Mouse (Mus musculus) midbrain, embryonic 10.5 days (tissue): Measurements from ENCODE around the gene Gm6614. TPM values are rescaled to one million over a fixed set of nuclear protein-coding genes. Genes with fewer than 3 reads are reported as not detected.
A peak's percentile ranks its signal among the peaks of the same experiment; 100 is the strongest.
"Not testable (repeated sequence)": the region's sequence is repeated elsewhere in the genome, so short reads cannot be mapped to it uniquely, and the experiment has no call there.

ENCODE experiments used
- DNase-seq: peaks from one replicate; pipeline ENCODE4 v3.0.0-alpha.2; 2017; ENCODE audit warnings: low spot score
- H3K27ac ChIP-seq: fragments of 300-500 bp; sonication (generic); replicated peaks from 2 replicates; pipeline ENCODE4 v1.5.1; 2016; ENCODE audit warnings: mild to moderate bottlenecking
- H3K27me3 ChIP-seq: fragments of 300-500 bp; sonication (generic); 2 replicates; pipeline ENCODE4 v1.6.1; 2016; ENCODE audit warnings: low read depth, mild to moderate bottlenecking; ENCODE audit not compliant: poor library complexity, severe bottlenecking
- H3K36me3 ChIP-seq: fragments of 300-500 bp; sonication (generic); 2 replicates; pipeline ENCODE4 v1.6.1; 2016; ENCODE audit warnings: mild to moderate bottlenecking, moderate library complexity
- H3K4me1 ChIP-seq: fragments of 300-500 bp; sonication (generic); 2 replicates; pipeline ENCODE4 v1.6.1; 2016
- H3K4me3 ChIP-seq: fragments of 300-500 bp; sonication (generic); 2 replicates; pipeline ENCODE4 v1.5.1; 2016; ENCODE audit warnings: mild to moderate bottlenecking, moderate library complexity
- H3K9me3 ChIP-seq: fragments of 300-500 bp; sonication (generic); replicated peaks from 2 replicates; pipeline ENCODE4 v1.6.1; 2016; ENCODE audit warnings: mild to moderate bottlenecking
- WGBS: fragments of 180-500 bp; shearing (Covaris S2); methylation state at CpG from one replicate; pipeline ENCODE4 v1.1.7; 2016; 5-methylcytosine and 5-hydroxymethylcytosine counted together
- polyA plus RNA-seq: library from polyadenylated mRNA; unstranded; fragments of >200 nt; fragmentation: Nextera tagmentation; extraction: Ambion mirVana; gene quantifications from 2 replicates; pipeline ENCODE4 v1.2.1, GENCODE M21; 2016

Gene Gm6614
- not detected in 2 replicates for polyA plus RNA-seq

DNA sequence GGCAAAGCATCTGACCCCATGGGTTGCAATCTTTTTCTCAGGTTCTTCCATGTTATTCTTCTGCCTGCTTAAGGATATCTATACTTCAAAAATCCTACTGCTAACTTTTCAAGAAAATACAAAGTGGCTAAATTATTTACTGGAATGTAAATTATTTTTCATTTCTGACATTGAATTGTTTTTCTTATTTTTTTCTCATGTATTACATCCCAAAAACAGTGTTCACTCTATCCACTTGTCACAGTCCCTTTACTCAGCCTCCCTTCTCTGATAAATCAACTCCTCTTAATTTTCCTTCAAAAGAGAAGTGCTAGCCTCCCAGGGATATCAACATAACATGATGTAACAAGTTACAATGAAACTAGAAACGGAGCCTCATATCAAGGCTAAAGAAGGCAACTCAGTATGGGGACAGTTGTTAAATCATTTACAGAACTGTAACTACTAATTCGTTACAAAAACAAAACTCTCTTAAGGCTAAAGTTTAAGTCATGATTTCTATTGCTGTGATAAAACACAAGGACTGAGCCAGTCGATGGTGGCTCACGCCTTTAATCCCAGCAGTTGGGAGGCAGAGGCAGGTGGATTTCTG, at the start of gene Gm6614:
Gm6614 (minus strand) TSS at position 51 of the 592 bp plus-strand sequence.
- H3K9me3 ChIP-seq = no peaks in the 10 kb centered on the region
- no peaks in the 10 kb centered on the region for H3K27me3 ChIP-seq
- no peaks in the 10 kb centered on the region for H3K36me3 ChIP-seq
- 90% methylated on average over 4 of the region's 4 CpGs for WGBS
- H3K4me3 ChIP-seq = no peak within 1 kb of the TSS
- no peak within 1 kb of the TSS for H3K27ac ChIP-seq
- H3K4me1 ChIP-seq = no peaks in the 10 kb centered on the region
- DNase-seq = no peak

DNA sequence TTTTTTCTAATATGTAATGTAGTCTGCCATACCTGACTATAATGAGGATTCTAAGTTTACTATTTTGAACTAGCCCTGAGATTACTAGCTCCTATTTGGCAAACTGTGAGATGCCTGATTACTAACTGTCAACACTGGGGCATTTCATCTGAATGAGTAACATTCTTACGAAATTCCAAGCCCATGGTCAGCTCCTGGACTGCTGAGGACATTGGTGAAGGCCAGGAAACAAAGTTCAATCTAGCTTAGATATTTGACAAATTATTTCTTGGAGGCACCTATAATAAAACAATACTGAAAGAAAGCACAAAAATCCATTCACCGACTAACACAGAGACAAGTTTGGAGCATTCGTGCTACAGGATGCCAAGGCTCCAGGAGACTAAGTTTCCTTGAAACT, 47.1 kb upstream of the Gm6614 start:
- H3K27ac ChIP-seq, H3K4me1 ChIP-seq, H3K4me3 ChIP-seq, H3K9me3 ChIP-seq, DNase-seq, H3K36me3 ChIP-seq, H3K27me3 ChIP-seq: not testable (repeated sequence)
- 88% methylated on average over 3 of the region's 3 CpGs for WGBS

DNA sequence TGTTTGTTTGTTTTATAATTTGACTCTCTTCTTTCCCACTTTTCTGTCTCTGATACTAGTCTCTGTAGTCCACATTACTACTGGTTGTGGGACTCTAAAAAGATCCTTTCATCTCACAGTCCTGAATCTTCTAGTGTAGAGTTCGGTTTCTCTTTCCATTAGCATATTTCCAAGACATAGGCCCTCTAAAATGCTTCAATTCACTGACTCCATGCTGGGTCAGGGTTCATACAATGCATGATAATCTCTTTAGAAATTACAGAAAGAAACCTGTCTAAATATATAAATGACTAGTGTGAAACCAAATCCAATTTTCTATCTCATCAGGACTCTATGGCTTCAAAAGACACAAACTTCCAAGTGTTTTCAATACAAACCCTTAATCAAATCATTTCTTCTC, 36.5 kb upstream of the Gm6614 start:
- 81% methylated on average over 1 of the region's 1 CpGs for WGBS
- no peak overlapping the region for H3K27ac ChIP-seq
- 0 out of 2 replicates have a peak, but pooled peaks cover 3% of the 10 kb centered on the region for H3K9me3 ChIP-seq
- no peak overlapping the region for H3K4me3 ChIP-seq
- no peak for DNase-seq
- no peaks in the 10 kb centered on the region for H3K4me1 ChIP-seq
- H3K27me3 ChIP-seq = no peaks in the 10 kb centered on the region
- no peaks in the 10 kb centered on the region for H3K36me3 ChIP-seq

DNA sequence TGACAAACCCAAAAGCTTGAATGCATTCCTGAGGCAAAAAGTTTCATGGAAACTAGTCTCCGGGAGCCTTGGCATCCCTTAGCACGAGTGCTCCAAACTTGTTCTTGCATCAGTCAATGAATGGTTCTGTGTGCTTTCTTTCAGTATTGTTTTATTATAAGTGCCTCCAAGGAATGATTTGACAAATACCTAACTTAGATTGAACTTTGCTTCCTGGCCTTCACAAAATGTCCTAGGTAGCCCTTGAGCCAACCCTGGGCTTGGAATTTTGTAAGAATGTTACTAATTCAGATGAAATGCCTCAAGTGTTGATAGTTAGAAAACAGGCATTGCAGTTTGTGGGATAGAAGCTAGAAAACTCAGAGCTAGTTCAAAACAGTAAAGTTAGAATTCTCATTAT, 34.5 kb upstream of the Gm6614 start:
- H3K4me1 ChIP-seq = no peaks in the 10 kb centered on the region
- no peak overlapping the region for H3K4me3 ChIP-seq
- 95% methylated on average over 2 of the region's 2 CpGs for WGBS
- no peaks in the 10 kb centered on the region for H3K36me3 ChIP-seq
- no peaks in the 10 kb centered on the region for H3K27me3 ChIP-seq
- H3K9me3 ChIP-seq = 0 out of 2 replicates have a peak, but pooled peaks cover 3% of the 10 kb centered on the region
- H3K27ac ChIP-seq = no peak overlapping the region
- DNase-seq = no peak

DNA sequence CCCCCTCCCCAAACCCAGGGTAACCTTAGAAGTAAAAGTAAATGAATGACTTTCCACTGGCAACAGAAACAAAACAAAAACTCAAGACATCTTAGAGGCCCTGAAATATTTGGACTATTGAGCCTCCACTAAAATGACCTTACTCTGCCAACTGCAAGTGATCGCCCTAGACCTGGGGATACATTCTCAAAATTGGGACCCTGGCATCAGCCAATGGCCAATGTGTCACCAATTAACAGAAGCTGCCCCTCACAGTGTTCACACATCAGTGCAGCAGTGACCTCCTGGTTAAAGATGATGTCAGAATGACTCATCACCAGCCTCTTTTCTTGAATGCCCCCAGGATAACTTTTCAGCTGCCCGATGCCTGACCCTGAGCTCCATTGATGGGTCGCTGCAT, 30.7 kb upstream of the Gm6614 start:
- Histone ChIP-seq H3K27me3 (no peaks in the 10 kb centered on the region), H3K27ac (no peak overlapping the region), H3K4me1 (no peaks in the 10 kb centered on the region), H3K36me3 (no peaks in the 10 kb centered on the region), H3K9me3 (0 out of 2 replicates have a peak, but pooled peaks cover 3% of the 10 kb centered on the region), H3K4me3 (no peak overlapping the region)
- DNase-seq = no peak
- 91% methylated on average over 3 of the region's 3 CpGs for WGBS

DNA sequence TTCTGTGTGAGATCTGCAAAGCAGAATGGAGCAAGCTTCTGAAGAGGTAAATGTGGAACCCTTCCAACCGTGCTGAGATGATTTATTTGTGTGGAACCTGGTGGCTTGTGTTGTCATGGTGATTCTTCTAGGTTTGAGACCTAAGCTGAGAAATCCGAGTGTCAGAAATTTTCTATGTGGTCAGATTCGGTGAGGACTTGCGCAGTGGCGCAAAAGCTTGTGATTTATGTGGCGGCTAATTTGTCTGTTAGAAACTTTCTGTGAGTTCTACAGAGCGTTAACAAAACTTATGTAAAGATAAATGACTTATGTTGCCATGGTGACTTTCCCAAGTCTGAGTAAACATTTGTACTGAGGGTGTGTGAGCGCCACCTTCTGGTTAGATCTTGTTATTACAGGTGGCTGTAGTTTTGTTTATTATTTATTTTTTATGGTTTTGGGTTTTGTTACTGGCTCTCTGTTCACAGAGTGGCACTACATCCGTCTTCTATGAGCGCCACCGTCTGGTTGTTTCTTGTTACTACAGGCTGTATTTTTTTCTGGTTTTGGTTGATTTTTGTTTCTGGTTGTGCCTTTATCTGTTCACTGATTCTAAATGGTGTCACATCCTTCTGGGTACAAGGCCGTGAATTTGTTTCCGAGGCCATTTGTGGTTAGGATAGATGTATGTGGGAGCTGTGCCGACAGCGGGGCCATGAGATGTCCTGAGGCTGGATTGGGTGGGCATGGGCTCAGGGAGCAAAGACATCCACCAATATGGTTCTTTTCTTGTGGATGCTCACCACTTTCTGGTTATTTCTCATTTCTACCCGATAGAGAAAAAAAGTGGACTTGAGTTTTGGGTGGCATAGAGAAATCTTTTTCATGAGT, 29.3 kb upstream of the Gm6614 start:
- Histone ChIP-seq H3K9me3 (no peaks in the 10 kb centered on the region), H3K36me3 (no peaks in the 10 kb centered on the region), H3K27me3 (no peaks in the 10 kb centered on the region), H3K4me1 (no peaks in the 10 kb centered on the region), H3K4me3 (no peak overlapping the region), H3K27ac (no peak overlapping the region)
- peak; percentile 14 for DNase-seq
- 61% methylated on average over 16 of the region's 16 CpGs for WGBS

DNA sequence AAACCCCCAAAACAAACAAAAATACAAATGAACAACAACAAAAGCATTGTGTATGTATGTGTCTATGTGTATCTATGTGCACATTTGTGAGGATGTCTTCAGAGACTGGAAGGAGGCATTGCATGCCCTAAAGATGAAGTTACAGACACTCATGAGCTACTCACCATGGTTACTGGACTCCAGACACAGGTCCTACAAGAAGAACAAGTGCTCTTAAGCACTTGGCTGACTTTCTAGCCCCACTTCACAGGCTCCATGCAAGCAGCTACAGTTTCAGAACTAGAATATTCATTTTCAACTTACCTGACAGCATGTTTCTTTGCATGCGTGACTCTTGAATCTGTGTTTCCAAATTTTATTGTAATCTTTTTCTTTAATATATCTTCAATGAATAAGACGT, 24.6 kb upstream of the Gm6614 start:
- Histone ChIP-seq H3K9me3 (no peaks in the 10 kb centered on the region), H3K4me3 (no peak overlapping the region), H3K27ac (no peak overlapping the region), H3K36me3 (no peaks in the 10 kb centered on the region), H3K27me3 (no peaks in the 10 kb centered on the region), H3K4me1 (no peaks in the 10 kb centered on the region)
- WGBS = 92% methylated on average over 2 of the region's 2 CpGs
- no peak for DNase-seq

DNA sequence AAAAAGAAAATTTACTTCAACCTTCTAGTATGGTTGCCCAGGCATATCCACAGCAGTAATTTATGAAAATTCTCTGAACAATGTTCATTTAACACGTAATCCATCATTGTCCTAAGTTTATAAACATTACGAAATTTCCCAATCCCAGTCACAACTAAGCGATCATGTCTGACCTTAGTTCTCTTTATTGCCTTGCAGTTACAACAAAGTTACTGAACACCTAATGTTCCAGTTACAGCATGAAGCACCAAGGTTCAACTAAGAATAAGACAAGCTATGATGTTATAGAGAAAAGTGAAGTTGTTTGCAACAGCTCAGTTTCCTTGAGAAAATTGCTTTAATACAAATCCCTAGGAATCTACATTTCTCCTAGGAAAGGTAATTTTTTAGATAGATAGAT, 10.5 kb upstream of the Gm6614 start:
- Histone ChIP-seq H3K27ac (no peak overlapping the region), H3K27me3 (no peaks in the 10 kb centered on the region), H3K9me3 (no peaks in the 10 kb centered on the region), H3K36me3 (no peaks in the 10 kb centered on the region), H3K4me1 (no peaks in the 10 kb centered on the region), H3K4me3 (no peak overlapping the region)
- 86% methylated on average over 3 of the region's 3 CpGs for WGBS
- DNase-seq = no peak

DNA sequence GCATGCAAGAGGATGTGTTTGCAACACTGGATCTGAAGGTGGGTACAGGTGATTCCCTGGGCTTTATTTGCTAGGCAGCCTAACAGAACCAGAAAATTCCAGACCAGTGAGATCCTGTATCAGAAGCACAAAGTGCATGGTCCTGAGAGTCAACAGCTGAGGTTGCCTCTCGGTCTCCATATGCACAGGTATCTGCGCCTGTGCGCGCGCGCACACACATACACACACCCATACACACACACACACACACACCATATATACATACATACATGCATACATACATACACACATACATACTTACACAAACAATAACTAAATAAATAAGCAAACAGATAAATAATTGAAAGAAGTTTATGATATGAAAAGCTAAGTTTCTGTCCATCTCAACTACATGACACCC, 24.4 kb downstream of the Gm6614 start:
- Histone ChIP-seq H3K4me3 (no peak overlapping the region), H3K9me3 (no peaks in the 10 kb centered on the region), H3K4me1 (no peaks in the 10 kb centered on the region), H3K27ac (no peak overlapping the region), H3K36me3 (no peaks in the 10 kb centered on the region), H3K27me3 (no peaks in the 10 kb centered on the region)
- no peak for DNase-seq
- 97% methylated on average over 6 of the region's 6 CpGs for WGBS

DNA sequence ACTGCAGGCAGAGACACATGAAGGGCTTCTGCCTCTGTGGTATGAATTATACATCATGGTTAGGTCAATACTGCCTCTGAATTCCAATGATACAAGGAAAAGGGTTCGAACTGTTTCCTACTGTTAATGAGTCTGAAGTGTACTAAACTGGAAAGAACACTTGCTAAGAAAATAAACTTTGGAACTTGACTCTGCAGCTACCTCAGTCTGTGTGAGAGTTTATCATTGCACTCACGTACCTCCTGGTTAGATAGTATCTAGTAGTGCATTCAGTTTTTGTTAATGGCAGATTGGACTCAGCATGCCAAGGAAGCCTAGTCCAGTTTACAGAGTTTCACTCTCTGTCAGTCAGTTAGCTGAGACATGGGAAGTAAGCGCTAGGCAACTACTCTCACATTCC, 26.6 kb downstream of the Gm6614 start:
- WGBS = 72% methylated on average over 3 of the region's 3 CpGs
- DNase-seq = no peak
- H3K9me3 ChIP-seq = no peaks in the 10 kb centered on the region

DNA sequence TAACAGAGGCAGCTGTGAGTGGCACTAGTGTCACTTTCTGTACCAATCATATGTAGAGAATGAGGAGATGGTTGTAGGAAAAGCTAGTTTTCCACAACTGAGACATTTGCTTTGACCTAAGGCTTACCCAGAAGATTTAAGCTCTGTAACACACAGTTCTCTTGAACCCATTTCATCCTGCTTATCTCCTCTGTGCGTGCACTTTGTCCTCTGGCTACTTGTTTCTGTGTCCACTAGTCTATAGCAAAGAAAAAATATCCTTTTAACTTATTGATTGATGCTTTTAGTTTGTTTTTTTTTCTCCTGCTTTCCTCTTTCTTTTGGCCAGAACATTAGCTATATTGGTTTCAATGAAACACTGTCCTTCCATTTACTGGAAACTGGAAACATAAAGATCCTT, 48.8 kb downstream of the Gm6614 start:
- H3K9me3 ChIP-seq = no peaks in the 10 kb centered on the region
- WGBS = 85% methylated on average over 1 of the region's 1 CpGs
- H3K4me1 ChIP-seq = no peaks in the 10 kb centered on the region
- no peak overlapping the region for H3K4me3 ChIP-seq
- no peaks in the 10 kb centered on the region for H3K27me3 ChIP-seq
- no peak for DNase-seq
- H3K27ac ChIP-seq = no peak overlapping the region
- no peaks in the 10 kb centered on the region for H3K36me3 ChIP-seq

More for the DNA sequence above, 26.6 kb downstream of the Gm6614 start:
- no peaks in the 10 kb centered on the region for H3K27me3 ChIP-seq
- no peak overlapping the region for H3K4me3 ChIP-seq
- no peaks in the 10 kb centered on the region for H3K36me3 ChIP-seq
- no peaks in the 10 kb centered on the region for H3K4me1 ChIP-seq
- H3K27ac ChIP-seq = no peak overlapping the region

DNA sequence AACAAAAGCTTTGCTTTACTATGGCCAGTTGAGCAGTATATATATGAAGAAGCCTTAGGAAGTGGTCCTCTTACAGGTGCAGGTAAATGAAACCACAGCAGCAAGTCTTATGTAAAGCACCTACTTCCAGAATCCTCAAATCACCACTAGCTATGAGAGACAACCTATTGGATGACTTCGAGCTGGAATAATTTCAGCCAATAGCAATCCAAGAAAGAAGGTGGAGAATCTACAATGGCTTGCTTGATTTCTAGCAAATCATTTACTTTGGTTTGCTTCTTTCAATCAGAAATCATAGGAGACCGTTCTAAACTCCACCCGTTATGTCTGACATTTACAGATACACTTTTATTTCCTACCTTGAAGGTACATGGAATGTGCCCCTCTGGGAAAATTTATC, 49.4 kb downstream of the Gm6614 start:
- Histone ChIP-seq H3K27me3 (no peaks in the 10 kb centered on the region), H3K4me3 (no peak overlapping the region), H3K4me1 (no peaks in the 10 kb centered on the region), H3K36me3 (no peaks in the 10 kb centered on the region), H3K27ac (no peak overlapping the region), H3K9me3 (no peaks in the 10 kb centered on the region)
- DNase-seq = no peak
- WGBS = 89% methylated on average over 3 of the region's 3 CpGs

DNA sequence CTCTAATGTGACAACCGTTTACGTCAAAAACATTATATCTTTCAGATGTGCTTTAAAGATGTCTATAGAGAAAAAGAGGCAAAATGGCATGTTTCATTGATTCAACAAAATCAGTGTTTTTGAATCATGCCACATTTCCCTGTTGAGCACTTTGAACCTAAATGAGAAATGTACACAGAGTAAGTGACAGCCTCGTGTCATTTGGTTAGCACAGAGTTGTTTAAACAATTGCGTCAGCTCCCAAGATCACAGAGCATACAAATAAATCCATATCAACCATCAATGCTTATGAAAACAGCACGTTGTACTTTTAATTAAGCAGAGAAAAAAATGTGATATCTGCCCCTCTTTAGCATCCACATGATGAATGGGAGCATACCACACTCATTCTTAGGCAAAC, 50.7 kb downstream of the Gm6614 start:
- Histone ChIP-seq H3K4me3 (no peak overlapping the region), H3K9me3 (no peaks in the 10 kb centered on the region), H3K36me3 (no peaks in the 10 kb centered on the region), H3K27ac (no peak overlapping the region), H3K4me1 (no peaks in the 10 kb centered on the region), H3K27me3 (no peaks in the 10 kb centered on the region)
- no peak for DNase-seq
- WGBS = 80% methylated on average over 5 of the region's 5 CpGs
